Mouse (Mus musculus) MEL (cell line): ENCODE results near the gene Pold1. TPM values are rescaled to one million over a fixed set of nuclear protein-coding genes. Genes with fewer than 3 reads are reported as not detected.

ENCODE experiments used
- DNase-seq: peaks from one replicate; pipeline ENCODE4 v3.0.0; 2011; ENCODE audit warnings: low read depth, low spot score
- H3K27ac ChIP-seq: 2 replicates; pipeline ENCODE4 v1.5.1; 2012; ENCODE audit warnings: low read depth, mild to moderate bottlenecking, control low read depth, low read length, moderate library complexity; ENCODE audit not compliant: control insufficient read depth
- H3K27me3 ChIP-seq, 2 experiments: fragments of 150-350 bp in 1 of 2; sonication (generic) in 1 of 2; 2 replicates each; pipeline ENCODE4 v1.6.1; 2012; ENCODE audit warnings: low read length in 2 of 2, mild to moderate bottlenecking in 2 of 2, improper control_type of control experiment in 1 of 2, moderate library complexity in 1 of 2; ENCODE audit not compliant: insufficient read depth in 2 of 2, control insufficient read depth in 1 of 2
- H3K36me3 ChIP-seq, 2 experiments: 2 replicates each; pipeline ENCODE4 v1.6.1; 2012 to 2014; ENCODE audit warnings: low read length in 2 of 2, improper control_type of control experiment in 1 of 2, inconsistent platforms in 1 of 2, mild to moderate bottlenecking in 1 of 2; ENCODE audit not compliant: insufficient read depth in 2 of 2, control insufficient read depth in 1 of 2
- H3K4me1 ChIP-seq, 2 experiments: fragments of 150-350 bp in 1 of 2; sonication (generic) in 1 of 2; 2 replicates each; pipeline ENCODE4 v1.6.1; 2012; ENCODE audit warnings: low read length in 2 of 2, improper control_type of control experiment in 1 of 2, mild to moderate bottlenecking in 1 of 2; ENCODE audit not compliant: insufficient read depth in 2 of 2, control insufficient read depth in 1 of 2
- H3K4me3 ChIP-seq, 2 experiments: fragments of 150-350 bp in 1 of 2; sonication (generic) in 1 of 2; 2 replicates each; pipeline ENCODE4 v1.5.1; 2012; ENCODE audit warnings: low read depth in 2 of 2, low read length in 2 of 2, mild to moderate bottlenecking in 2 of 2, moderate library complexity in 2 of 2, control low read depth in 1 of 2, improper control_type of control experiment in 1 of 2; ENCODE audit not compliant: control insufficient read depth in 1 of 2, insufficient read depth in 1 of 2
- H3K79me2 ChIP-seq: 2 replicates; pipeline ENCODE4 v1.6.1; 2012; ENCODE audit warnings: mild to moderate bottlenecking, low read length, moderate library complexity; ENCODE audit not compliant: control insufficient read depth, poor library complexity, insufficient read depth
- H3K9ac ChIP-seq: 2 replicates; pipeline ENCODE4 v1.6.1; 2012; ENCODE audit warnings: low read depth, mild to moderate bottlenecking, control low read depth, low read length, moderate library complexity; ENCODE audit not compliant: control insufficient read depth, poor library complexity, severe bottlenecking
- H3K9me3 ChIP-seq: fragments of 150-350 bp; sonication (generic); replicated peaks from 2 replicates; pipeline ENCODE4 v1.6.1; 2012; ENCODE audit warnings: mild to moderate bottlenecking, low read length, improper control_type of control experiment, moderate library complexity; ENCODE audit not compliant: insufficient read depth
- BHLHE40 ChIP-seq: IDR thresholded peaks from 2 replicates; pipeline ENCODE4 v1.6.1; 2012; ENCODE audit warnings: low read depth, mild to moderate bottlenecking, inconsistent platforms, low read length, improper control_type of control experiment, borderline replicate concordance
- CTCF ChIP-seq, 3 experiments: IDR thresholded peaks in 2 of 3; conservative IDR thresholded peaks in 1 of 3; 2 replicates each; pipeline ENCODE4 v1.5.1; 2011 to 2012; ENCODE audit warnings: low read length in 3 of 3, low read depth in 2 of 3, mild to moderate bottlenecking in 2 of 3, improper control_type of control experiment in 1 of 3, inconsistent platforms in 1 of 3, mixed read lengths in 1 of 3, moderate library complexity in 1 of 3; ENCODE audit not compliant: control insufficient read depth in 1 of 3, insufficient read depth in 1 of 3, poor library complexity in 1 of 3, severe bottlenecking in 1 of 3
- ELF1 ChIP-seq: IDR thresholded peaks from 2 replicates; pipeline ENCODE4 v1.6.1; 2014; ENCODE audit warnings: low read depth, mild to moderate bottlenecking, inconsistent platforms, low read length, improper control_type of control experiment, moderate library complexity
- GABPA ChIP-seq: IDR thresholded peaks from 2 replicates; pipeline ENCODE4 v1.6.1; 2012; ENCODE audit warnings: low read depth, mild to moderate bottlenecking, inconsistent platforms, low read length, improper control_type of control experiment, moderate library complexity
- GATA1 ChIP-seq: IDR thresholded peaks from 2 replicates; pipeline ENCODE4 v1.6.1; 2011; ENCODE audit warnings: low read depth, low read length, improper control_type of control experiment
- JUND ChIP-seq: IDR thresholded peaks from 2 replicates; pipeline ENCODE4 v1.6.1; 2011; ENCODE audit warnings: low read depth, mild to moderate bottlenecking, improper control_type of control experiment, low read length
- MAFK ChIP-seq: IDR thresholded peaks from 2 replicates; pipeline ENCODE4 v1.6.1; 2011; ENCODE audit warnings: low read depth, mild to moderate bottlenecking, low read length, improper control_type of control experiment, borderline replicate concordance
- MAX ChIP-seq: IDR thresholded peaks from 2 replicates; pipeline ENCODE4 v1.6.1; 2011; ENCODE audit warnings: low read length, improper control_type of control experiment
- MAZ ChIP-seq: IDR thresholded peaks from 2 replicates; pipeline ENCODE4 v1.6.1; 2012; ENCODE audit warnings: low read depth, mild to moderate bottlenecking, inconsistent platforms, low read length, improper control_type of control experiment
- NELFE ChIP-seq: IDR thresholded peaks from 2 replicates; pipeline ENCODE4 v1.6.1; 2011; ENCODE audit warnings: low read depth, low read length, improper control_type of control experiment
- NRF1 ChIP-seq: IDR thresholded peaks from 2 replicates; pipeline ENCODE4 v1.6.1; 2014; ENCODE audit warnings: low read depth, mild to moderate bottlenecking, inconsistent platforms, low read length, improper control_type of control experiment, moderate library complexity; ENCODE audit not compliant: poor library complexity, insufficient read depth, severe bottlenecking
- POLR2A ChIP-seq, 2 experiments: IDR thresholded peaks; 2 replicates each; pipeline ENCODE4 v1.6.1; 2011 to 2012; ENCODE audit warnings: low read length in 2 of 2, mild to moderate bottlenecking in 2 of 2, control low read depth in 1 of 2, improper control_type of control experiment in 1 of 2, low read depth in 1 of 2, moderate library complexity in 1 of 2; ENCODE audit not compliant: control insufficient read depth in 1 of 2, insufficient read depth in 1 of 2, poor library complexity in 1 of 2
- POLR2AphosphoS5 ChIP-seq: IDR thresholded peaks from 2 replicates; pipeline ENCODE4 v1.6.1; 2012; ENCODE audit warnings: low read depth, borderline replicate concordance, mild to moderate bottlenecking, inconsistent platforms, low read length, moderate library complexity, mixed read lengths
- RAD21 ChIP-seq: IDR thresholded peaks from 2 replicates; pipeline ENCODE4 v1.6.1; 2011; ENCODE audit warnings: mild to moderate bottlenecking, low read depth, low read length, improper control_type of control experiment
- RCOR1 ChIP-seq: IDR thresholded peaks from 2 replicates; pipeline ENCODE4 v1.6.1; 2012; ENCODE audit warnings: low read depth, mild to moderate bottlenecking, inconsistent platforms, low read length, improper control_type of control experiment
- SMC3 ChIP-seq: IDR thresholded peaks from 2 replicates; pipeline ENCODE4 v1.6.1; 2011; ENCODE audit warnings: low read depth, low read length, improper control_type of control experiment
- TBP ChIP-seq: IDR thresholded peaks from 2 replicates; pipeline ENCODE4 v1.8.0; 2011; ENCODE audit warnings: low read depth, low read length, improper control_type of control experiment
- UBTF ChIP-seq: IDR thresholded peaks from 2 replicates; pipeline ENCODE4 v1.6.1; 2012; ENCODE audit warnings: low read depth, mild to moderate bottlenecking, inconsistent platforms, low read length, improper control_type of control experiment, moderate library complexity, borderline replicate concordance; ENCODE audit not compliant: insufficient read depth
- USF2 ChIP-seq, 2 experiments: IDR thresholded peaks; 2 replicates each; pipeline ENCODE4 v1.6.1; 2011 to 2012; ENCODE audit warnings: improper control_type of control experiment in 2 of 2, low read length in 2 of 2, borderline replicate concordance in 1 of 2, inconsistent platforms in 1 of 2, low read depth in 1 of 2, mild to moderate bottlenecking in 1 of 2; ENCODE audit not compliant: insufficient read depth in 1 of 2
- ZMIZ1 ChIP-seq: IDR thresholded peaks from 2 replicates; pipeline ENCODE4 v1.6.1; 2012; ENCODE audit warnings: low read depth, mild to moderate bottlenecking, inconsistent platforms, low read length, improper control_type of control experiment, moderate library complexity
- ZNF384 ChIP-seq: IDR thresholded peaks from 2 replicates; pipeline ENCODE4 v1.6.1; 2012; ENCODE audit warnings: low read depth, mild to moderate bottlenecking, inconsistent platforms, low read length, improper control_type of control experiment
- polyA plus RNA-seq, 2 experiments: library from polyadenylated mRNA; stranded (reverse) in 1 of 2; unstranded in 1 of 2; fragments of >175 nt in 1 of 2; fragments of >200 nt in 1 of 2; gene quantifications; 2 replicates each; pipeline versions ENCODE4 v1.2.1 to v1.2.4; 2012; ENCODE audit warnings: low replicate concordance in 2 of 2, low read depth in 1 of 2; ENCODE audit not compliant: insufficient read length in 2 of 2, insufficient read depth in 1 of 2, missing spikeins in 1 of 2
- total RNA-seq: library from RNA; depleted of rRNA; stranded (reverse); fragments of 300-350 nt; gene quantifications from 2 replicates; pipeline ENCODE4 v1.2.3, GENCODE M21; 2012

The Pold1 gene
- total and polyA plus RNA-seq, 3 experiments = 87.8 to 104 TPM; not detected in 1

GRCm38 (mm10) chr7:44551301-44551700, 2.7 kb upstream of the Pold1 start:
- H3K27ac ChIP-seq = no peak overlapping the region
- H3K36me3 ChIP-seq = no peaks in the 10 kb centered on the region; a peak in 2 of 4 replicates
- H3K79me2 ChIP-seq = peaks cover 28% of the 10 kb centered on the region
- H3K9me3 ChIP-seq = no peaks in the 10 kb centered on the region
- no peak for DNase-seq
- no peak overlapping the region for H3K9ac ChIP-seq
- no peak for TF ChIP-seq POLR2A (IDR thresholded peaks at IDR 0.05; ENCODE audit: control insufficient read depth in 1 of 2, insufficient read depth in 1 of 2, low read depth in 1 of 2, low read length in 2 of 2, poor library complexity in 1 of 2)
- no peak for TF ChIP-seq MAFK
- TF ChIP-seq ZMIZ1 = no peak
- no peak for TF ChIP-seq ELF1
- TF ChIP-seq NRF1 = no peak
- no peaks in the 10 kb centered on the region for H3K27me3 ChIP-seq
- H3K4me1 ChIP-seq = peaks cover 0 to 21% of the 10 kb centered on the region in 2 experiments; a peak in 3 of 4 replicates
- H3K4me3 ChIP-seq = no peak overlapping the region

DNA sequence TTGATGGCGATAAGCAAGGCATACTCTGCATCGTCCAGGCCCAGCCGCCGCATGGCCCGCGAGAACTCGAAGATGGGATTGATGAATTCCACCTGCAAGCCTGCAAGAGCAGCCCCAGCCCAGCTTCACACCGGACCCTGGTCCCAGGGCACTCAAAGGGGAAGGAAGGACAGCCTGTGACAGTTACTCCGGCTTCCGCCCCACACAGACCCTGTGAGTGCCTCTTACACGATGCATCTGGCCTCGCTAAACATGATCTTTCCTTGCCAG, 1.7 kb upstream of the Pold1 start:
- peaks cover 0 to 19% of the 10 kb centered on the region in 2 experiments; a peak in 3 of 4 replicates for H3K4me1 ChIP-seq
- TF ChIP-seq USF2 (IDR thresholded peaks at IDR 0.05; ENCODE audit: borderline replicate concordance in 1 of 2, insufficient read depth in 1 of 2, low read depth in 1 of 2, low read length in 2 of 2) (no peak), GATA1 (no peak), JUND (no peak), UBTF (no peak), BHLHE40 (no peak), RCOR1 (no peak), SMC3 (no peak), TBP (no peak), MAX (no peak), MAZ (no peak), GABPA (no peak), ZNF384 (no peak), POLR2AphosphoS5 (no peak), NELFE (no peak), RAD21 (no peak), MAFK (no peak), NRF1 (no peak), CTCF (IDR thresholded peaks at IDR 0.05 in 2 of 3, conservative IDR thresholded peaks at IDR 0.05 in 1 of 3; ENCODE audit: control insufficient read depth in 1 of 3, insufficient read depth in 1 of 3, low read depth in 2 of 3, low read length in 3 of 3, poor library complexity in 1 of 3, severe bottlenecking in 1 of 3) (no peak), ZMIZ1 (no peak), POLR2A (IDR thresholded peaks at IDR 0.05; ENCODE audit: control insufficient read depth in 1 of 2, insufficient read depth in 1 of 2, low read depth in 1 of 2, low read length in 2 of 2, poor library complexity in 1 of 2) (no peak)
- H3K4me3 ChIP-seq = no peak overlapping the region

More for the DNA sequence above, 1.7 kb upstream of the Pold1 start:
- Histone ChIP-seq H3K9me3 (no peaks in the 10 kb centered on the region), H3K27ac (no peak overlapping the region), H3K36me3 (no peaks in the 10 kb centered on the region; a peak in 2 of 4 replicates), H3K27me3 (no peaks in the 10 kb centered on the region), H3K9ac (no peak overlapping the region), H3K79me2 (peaks cover 31% of the 10 kb centered on the region)
- DNase-seq = no peak
